Mouse (Mus musculus) hematopoietic stem cell, adult 5-6 weeks (primary cell): Measurements from ENCODE around the gene Dab1. TPM values are rescaled to one million over a fixed set of nuclear protein-coding genes. Genes with fewer than 3 reads are reported as not detected.

ENCODE experiments used
- ATAC-seq, 2 experiments: fragments of 125-278 bp in 1 of 2; replicated peaks in 1 of 2; 2 replicates each; pipeline ENCODE4 v1.8.0; 2016 to 2017; ENCODE audit warnings: inconsistent platforms in 2 of 2, mild to moderate bottlenecking in 2 of 2, moderate number of reproducible peaks in 2 of 2, low read depth in 1 of 2, moderate TSS enrichment in 1 of 2; ENCODE audit not compliant: low FRiP score in 2 of 2, poor library complexity in 2 of 2, severe bottlenecking in 2 of 2, insufficient read depth in 1 of 2, low TSS enrichment in 1 of 2
- total RNA-seq: library from RNA; stranded (forward); fragments of 172-1452, 232-1000 nt; gene quantifications from 2 replicates; pipeline ENCODE4 v1.2.3, GENCODE M21; 2017

Dab1 gene
- total RNA-seq, 1 experiment from 2014 or later: not detected

DNA sequence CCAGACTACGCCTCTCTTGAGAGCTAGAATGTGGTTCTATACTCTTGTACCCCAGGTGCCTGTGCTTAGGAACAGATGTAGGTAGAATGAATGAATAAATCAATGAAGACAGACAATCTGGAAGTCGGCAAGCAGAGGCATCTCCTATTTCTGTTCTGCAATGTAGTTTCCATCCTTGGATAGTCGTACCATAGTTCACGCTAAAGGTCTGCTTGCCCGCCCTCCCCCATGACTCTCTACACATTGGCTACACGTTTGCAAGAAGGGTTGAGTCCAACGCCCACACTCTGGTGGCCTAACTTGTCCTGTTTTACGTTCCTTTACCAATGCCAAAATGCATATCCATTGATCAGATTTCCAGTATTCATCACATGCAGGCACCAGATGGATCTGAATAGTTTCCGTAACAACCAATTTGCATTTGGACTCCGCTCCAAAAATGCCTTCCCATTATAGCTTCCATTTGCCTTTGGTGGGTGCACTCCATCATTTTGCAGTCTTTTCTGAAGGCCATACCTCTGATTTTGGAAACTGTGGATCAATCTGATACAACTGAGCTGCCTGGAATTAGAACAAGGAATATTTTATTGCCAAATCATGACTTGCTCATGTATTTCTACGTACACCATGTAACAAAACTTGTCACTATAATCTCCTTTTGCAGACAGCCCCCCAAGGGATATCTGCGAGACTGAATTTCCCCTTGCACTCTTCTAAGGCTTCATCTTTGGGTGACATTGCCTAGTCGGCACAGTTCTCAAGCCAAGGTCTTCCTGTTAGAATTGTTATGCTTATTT, 494.2 kb downstream of the Dab1 start:
- no peak for ATAC-seq

DNA sequence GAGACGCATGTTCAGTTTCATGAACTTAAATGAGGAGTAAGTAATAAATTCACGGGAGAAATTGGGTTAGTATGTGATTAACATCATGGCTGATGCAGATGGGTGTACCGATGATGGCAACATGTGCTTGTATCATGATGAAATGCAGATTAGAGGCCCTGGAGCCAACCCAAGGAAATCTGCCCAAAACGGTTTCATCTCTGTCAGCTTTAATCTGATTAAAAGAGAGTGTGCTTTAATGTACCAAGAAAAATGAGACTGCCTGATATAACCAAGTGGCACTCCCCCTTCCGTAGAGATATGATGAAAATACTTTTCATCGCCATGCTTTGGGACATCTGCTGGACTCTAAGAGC, 494.8 kb downstream of the Dab1 start:
- no peak for ATAC-seq

DNA sequence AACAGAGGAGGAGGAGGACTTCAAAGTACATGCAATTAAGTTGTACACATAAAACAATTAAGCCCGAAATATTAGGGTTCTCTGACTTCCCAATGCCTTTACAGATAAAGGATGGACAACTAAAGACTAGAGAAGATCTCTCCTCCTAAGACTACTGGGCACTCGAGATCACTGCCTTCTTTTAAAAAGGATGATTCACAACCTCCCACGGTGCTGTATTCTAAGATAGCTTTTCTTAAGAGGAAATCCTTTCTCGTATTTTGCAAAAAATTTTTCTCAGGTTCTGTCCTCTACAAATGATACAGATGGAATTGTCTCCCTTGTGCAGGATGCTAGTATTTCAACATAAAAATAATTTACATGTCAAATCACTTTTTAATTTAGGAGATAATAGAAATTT, 500.9 kb downstream of the Dab1 start:
- no peak for ATAC-seq

DNA sequence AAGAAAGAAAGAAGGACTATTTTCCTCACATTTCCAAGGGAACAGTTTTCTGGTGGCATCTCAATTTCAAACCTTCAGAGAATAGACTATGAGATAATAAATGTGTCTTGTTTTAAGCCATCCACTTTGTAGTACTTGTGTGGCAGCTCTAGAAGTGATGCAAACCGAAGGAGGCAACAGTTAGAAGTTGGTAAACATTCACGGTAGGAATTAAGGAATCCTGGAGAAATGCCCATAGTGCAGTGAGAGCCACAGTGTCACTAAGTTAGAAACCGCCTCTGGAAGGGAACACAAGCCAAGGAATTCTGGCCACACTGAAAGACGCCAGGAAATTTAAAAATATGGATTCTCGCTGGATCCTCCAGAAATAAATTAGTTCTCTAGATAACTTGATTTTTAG, 502.8 kb downstream of the Dab1 start:
- no peak for ATAC-seq

DNA sequence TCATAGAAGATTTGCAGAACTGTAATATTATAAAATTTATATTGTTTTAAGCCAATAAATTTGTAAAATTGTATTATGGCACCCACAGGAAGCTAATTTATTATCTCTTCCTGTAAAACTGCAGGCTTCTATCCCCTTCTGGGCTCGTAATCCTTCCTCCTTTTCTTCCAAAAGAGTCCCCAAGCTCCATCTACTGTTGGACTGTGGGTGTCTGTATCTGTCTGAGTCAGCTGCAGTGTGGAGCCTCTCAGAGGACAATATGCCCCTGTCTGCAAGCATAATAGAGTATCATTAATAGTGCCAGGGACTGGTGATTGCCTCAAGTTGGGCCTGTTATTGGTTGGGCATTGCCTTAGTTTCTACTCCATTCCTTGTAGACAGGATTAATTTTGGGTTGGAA, 503.2 kb downstream of the Dab1 start:
- ATAC-seq: no peak

DNA sequence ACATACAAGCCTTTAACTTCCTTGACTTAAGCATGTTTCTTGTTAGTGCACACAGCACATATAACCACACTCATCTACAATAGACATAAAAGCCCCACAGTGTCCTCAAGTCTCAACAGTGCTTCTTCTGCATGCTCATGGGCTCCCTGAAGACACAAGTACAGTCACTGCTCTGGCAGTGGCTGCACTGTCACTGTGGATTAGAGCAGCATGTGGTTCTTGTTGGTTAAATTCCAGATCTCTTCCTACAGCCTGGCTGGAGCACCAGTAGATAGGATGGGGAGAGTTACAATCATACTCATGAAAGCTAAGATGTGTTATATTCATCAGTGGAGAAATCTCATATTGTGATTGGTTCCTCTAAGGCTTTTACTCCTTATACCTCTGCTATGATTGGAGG, 534.5 kb downstream of the Dab1 start:
- no peak for ATAC-seq

DNA sequence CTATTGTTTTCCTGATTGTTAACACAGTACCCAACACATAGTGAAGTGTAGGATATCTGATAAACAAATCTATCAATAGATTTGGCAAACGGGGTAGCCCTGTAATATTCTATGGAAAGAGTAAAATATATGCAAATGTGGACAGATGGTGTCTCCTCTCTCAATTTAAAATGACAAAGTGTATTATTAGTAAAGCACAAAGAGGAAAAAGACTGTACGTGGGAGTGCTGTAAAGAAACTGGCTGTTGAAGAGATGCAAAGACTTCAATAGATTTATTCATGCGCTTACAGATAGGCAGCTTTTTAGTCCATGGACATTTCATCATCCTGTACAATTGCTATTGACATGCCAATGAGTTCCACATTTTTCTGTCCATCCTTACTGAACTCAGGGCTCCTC, 558.9 kb downstream of the Dab1 start:
- ATAC-seq: no peak

DNA sequence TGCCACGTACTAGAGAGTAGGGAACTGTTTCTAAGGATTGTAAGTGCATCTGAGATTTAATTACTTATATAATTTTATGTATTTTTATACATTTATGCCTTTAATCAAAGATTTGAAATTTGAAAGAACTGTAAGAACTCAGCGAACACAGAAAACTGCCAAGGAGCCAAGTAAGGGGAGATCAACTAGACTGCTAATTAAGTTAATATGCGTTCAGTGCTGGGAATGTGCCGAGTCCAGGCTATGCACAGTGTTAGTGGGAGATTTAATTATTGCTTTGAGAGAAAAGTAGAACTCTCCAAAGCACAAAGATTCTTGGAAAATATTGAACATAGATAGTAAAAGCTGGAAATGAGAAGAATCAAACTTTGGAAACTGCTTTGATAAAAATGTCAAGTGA, 567.2 kb downstream of the Dab1 start:
- ATAC-seq: no peak

DNA sequence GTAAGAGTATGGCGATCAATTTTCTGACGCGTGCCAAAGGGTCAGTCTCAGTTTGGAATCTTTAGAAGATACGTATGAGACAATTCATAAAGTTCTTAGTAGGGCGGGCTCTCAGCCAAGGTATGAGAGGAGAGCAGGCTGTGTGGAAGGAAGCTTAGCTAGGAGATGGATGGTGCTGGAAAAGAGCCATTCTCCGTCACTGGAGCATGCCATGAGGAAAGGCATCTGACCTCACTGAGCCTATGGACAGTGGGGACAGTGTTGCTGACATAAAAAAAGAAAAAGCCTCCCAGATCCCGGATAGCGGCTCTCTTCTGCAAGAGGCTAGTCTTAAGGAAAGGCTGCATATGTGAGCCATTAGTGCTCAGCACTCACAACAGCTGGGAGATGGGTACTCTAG, 579.5 kb downstream of the Dab1 start:
- no peak for ATAC-seq

DNA sequence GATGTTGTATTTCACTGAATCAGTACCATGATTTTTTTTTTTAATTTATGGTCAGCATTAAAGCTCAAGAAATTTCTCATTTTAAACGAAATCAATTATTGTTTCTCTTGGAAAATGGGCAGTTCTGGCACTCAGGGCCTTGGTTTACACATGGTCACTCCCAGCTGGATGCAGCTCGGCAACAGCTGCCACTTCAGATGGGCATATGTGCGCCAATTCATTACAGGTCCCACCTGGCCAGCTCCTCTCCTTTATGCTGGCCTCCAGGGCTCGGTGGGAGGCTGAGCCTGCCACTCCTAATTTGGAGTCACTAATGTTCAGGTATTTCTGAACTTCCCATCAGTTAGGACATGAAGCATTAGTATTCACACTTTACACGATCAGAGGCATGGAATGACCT, 582.5 kb downstream of the Dab1 start:
- no peak for ATAC-seq

DNA sequence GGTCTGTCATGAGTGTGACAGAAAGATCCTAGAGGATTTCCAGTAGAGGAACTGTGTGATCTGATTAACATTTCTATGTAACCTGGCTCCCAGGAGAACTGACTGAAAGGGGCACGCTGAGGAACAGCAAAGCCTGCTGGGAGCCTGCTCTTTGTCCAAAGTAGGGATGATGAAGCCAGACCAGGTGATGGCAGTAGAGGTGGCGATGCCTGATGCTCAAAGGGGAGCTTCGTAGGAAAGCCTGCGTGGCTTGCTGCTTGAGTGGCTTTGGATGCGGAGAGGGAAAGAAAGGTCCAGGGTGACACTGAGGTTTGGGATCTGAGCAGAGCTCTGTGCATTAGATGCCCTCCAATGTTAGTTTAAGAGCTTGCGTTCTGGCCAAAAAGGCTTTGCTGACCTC, 584.9 kb downstream of the Dab1 start:
- no peak for ATAC-seq

DNA sequence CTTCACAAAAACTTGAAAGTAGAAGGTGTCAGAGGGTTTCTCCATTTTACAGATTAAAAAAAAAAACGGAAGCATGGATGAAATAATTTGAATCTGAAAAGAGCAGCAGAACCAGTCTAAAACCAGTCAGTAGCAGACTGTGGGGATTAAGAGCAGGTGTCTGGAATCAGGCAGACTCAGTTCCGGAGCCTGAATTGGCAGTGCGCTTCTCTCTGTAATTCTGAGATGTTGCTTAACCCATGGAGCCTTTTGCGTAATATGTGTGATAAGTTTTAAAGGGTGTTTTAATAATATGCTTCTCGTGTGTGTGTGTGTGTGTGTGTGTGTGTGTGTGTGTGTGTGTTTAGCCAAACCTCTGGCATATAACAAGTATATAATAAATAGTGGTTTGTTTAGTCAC, 587.5 kb downstream of the Dab1 start:
- ATAC-seq: no peak

DNA sequence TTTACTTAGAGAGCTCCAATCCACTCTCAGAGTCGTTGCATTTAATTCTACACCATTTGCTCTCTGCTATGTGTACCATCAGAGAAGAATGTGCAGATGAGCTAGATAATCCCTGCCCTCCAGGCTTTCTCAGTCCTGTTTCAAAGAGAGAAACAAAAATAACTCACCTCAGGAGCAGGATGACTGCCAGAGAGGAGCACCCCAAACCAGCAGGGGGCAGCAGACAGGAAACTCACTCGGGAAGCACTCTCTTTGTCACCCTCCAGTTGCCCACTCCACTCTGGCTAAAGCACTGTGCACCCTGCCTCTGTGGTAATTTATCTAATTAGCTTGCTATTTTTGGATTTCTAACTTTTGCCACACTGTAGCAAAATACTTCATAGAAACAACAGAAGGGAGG, 589.9 kb downstream of the Dab1 start:
- ATAC-seq: no peak

DNA sequence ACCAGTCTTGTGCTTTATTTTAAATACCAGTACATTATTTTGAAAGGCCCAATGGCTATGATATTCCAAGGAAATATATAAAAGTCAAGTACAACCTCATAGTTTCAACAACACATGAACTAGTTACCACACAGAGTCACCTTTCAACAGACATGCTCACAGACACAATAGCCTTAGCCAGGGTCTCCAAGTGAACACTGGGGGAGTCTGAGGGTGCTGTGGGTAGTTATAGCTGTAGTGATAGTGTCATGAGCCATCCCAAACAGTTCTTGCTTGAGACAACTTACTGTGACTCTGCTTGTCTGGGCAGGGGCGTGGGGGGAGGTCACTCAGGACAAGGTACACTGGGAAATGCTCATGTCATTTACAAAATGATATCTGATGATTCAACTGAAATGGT, 591.6 kb downstream of the Dab1 start:
- no peak for ATAC-seq

DNA sequence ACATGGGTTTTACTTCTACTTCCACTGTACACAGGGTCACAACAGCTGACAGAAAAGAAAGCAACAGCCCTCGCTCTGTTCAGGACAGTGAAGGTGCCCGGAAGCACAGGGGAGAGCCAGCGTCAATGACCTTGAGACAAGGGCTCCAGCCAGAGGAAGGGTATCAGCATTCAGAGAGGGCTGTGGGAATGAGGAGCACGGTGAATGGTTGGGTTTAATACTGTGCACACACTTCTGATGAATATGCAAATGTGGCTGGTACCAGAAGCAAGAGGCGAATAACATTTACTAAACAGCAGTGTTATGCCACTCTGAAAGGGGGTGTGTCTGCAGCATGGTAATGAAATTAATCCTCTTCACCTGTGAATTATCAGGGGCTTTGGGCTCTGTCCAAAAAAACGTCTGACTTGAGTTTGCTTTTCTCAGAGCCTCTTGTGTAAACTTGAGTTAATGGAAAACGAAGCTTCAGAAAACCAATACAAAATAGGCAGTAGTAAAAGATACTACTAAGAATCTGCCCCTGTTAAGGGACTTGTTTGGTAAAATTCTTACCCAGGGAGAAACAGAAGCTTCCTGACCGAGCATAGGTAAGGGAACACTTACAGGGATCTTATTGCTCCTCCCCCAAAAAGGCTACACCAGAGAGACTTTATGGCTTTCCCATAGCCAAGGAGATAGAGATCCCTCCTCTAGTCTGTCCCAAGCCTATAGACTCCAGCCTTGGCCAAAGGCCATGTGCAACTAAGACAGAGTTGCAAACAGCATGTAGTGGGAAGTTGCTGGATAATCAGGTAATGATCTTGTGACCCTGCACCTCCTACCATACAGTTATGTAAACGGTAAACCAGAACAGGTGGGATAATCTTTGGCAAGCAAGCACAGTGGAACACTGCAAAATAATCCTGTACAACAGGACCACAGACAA, 592.6 kb downstream of the Dab1 start:
- ATAC-seq: no peak

DNA sequence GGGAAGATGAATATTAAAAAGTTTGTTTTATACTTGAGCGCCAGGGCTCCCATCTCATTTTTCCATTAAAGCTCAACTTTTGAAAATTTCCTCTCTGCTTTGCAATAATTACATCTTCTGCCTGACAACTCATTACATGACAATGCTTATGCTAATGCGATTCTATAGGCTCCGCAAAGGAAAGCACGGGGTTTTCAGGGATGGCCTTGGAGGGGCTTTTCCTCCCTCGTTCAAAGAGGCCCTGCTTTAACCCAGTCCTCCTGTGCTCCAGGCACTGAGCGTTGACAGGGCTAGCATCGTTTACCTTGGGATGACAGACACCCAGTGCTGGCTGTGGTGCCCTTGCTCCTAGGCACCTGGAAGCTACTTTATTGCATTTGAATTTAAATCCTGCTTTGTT, 595.6 kb downstream of the Dab1 start:
- ATAC-seq: no peak

DNA sequence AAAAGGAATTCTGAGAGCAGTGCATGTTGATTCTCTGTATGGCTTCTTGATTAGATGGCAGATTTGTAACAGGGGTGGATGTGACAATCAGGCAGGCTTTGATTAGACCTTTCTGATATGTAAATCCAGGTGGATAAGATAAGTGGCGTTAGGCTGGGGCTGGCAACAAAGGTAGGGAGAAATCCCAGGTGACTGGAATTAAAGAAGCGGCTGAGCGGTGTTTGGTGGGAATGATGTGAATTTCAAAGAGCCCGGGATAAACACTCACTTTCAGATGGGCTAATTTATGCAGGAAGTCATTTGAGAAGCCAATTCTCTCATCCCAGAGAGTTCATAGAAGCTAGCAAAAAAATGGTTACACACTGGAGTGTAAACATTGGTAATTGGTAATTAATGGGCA, 598.2 kb downstream of the Dab1 start:
- ATAC-seq: no peak

DNA sequence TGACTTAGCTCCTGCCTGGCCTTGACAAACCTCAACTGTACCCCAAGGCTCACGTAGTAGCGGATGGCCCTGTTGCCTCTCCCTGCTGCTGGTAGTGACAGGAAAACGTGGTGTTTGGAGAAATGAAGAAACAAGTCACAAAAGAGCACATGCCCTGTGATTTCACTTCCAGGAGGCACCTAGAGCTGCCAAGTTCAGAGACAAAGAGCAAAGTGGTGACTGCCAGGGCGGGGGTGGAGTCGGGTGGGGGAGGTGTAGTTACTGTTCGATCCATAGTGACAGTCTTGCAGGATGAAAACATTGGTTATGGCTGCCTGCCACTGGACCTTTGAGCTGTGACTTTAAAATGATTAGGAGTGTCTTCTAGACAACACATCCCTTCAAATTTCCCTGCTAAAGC, 599.6 kb downstream of the Dab1 start:
- no peak for ATAC-seq

DNA sequence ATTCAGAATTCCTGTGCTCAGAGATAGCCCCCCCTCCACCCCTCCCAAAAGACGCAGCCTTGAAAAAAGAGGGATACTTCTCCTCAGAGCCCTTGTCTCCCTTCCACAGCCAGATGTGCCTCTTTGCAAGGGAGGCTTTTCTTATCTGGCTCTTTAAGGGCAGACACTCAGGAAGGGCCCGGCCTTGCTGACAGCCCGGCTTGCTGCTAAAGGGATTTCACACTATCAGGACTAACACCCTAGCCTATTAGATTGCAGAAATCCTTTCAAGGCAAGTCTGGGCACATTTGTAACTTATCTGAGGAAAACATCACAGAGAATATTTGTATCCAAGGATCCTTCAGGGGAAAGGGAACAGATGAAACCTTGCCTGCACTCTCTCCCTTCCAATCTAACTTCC, 600.9 kb downstream of the Dab1 start:
- ATAC-seq: no peak
